Mouse (Mus musculus): Measurements from ENCODE around the gene Unc5a.

Gene Unc5a

GRCm38 (mm10) chr13:55004646-55005045, 55.4 kb downstream of the Unc5a start:
- DNase-seq (ENCODE audit: low spot score): no peak

- DNase-seq (ENCODE audit: low spot score): no peak
Measured at GRCm38 (mm10) chr13:55005691-55006414, 56.6 kb downstream of the Unc5a start.

DNA sequence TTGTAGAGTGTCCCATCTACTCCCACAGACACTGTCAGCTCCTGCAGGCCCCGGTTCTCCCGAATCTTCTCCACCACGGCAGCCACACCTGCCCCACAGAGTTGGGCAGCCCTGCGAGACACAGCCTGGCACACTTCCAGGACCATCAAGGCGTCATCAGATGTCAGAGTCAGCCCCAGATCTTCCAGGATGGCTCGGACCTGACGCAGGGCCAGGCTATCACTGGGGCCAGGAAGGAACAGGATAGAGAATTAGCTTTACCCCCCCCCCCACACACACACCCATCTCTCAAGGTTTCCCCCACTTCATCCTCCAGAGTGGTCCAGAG, 57.2 kb downstream of the Unc5a start:
- no peak for DNase-seq (ENCODE audit: low spot score)

DNA sequence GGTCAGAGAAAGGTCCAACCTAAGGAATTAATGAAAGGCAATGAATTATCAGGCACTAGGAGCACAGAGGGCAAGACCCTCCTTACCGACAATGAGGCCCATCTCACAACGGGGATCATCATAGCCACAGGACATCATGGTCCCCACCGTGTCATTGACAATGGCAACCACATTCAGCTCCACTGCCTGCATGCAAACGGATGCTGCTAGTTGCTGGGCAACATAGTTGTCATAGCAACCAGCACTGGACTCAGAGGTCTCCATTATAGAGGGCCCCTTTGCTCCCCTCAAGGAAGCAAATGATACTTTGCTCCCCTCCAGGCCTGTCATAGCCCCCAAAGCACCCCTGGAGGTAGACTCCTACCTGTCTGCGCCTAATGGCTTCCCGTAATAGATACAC, 59.4 kb downstream of the Unc5a start:
- no peak for DNase-seq (ENCODE audit: low spot score)

GRCm38 (mm10) chr13:55011103-55011502, 61.9 kb downstream of the Unc5a start:
- DNase-seq (ENCODE audit: low spot score): no peak

DNA sequence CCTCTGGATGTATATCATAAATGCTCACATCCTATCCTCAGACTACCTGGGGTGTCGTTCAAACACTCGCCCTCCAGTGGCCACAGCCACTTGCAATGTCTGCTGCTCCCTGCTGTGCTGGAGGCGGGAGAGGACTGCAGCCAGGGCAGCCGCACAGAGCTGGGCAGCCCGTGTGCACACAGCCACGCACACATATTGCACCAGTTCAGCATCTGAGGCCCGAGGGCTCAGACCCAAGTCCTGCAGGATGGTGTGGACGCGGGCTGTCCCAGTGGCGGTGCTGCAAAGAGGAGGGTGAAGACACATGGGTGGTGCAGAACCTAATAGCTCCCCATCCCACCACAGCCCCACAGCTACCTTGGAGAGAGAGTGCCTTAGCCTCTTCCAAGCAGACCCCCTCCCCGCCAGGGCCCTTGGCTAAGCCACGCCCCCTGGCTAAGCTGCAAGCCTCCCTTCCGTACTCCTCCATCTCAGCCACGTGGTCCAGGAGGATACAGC, 62.8 kb downstream of the Unc5a start:
- no peak for DNase-seq (ENCODE audit: low spot score)

GRCm38 (mm10) chr13:55013702-55014344, 64.6 kb downstream of the Unc5a start:
- no peak for DNase-seq (ENCODE audit: low spot score)

DNA sequence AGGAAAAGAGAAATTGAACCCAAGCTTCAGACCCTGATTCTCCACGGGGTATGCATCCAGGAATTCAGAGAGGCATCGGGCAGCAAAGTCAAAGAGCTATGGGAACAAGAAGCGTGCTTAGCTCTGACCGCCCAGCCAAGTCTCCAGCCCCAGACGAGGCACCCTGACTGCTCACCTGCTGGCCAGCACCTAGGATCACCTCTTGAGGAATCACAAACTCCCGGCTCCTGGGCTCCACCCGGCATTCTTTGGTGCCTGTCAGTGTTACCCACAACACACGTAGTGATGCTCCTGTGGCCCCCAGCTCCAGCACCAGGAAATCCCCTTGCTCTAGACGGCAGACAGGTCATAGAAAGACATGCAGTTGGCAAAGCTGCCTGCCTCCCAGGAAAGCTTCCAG, 65.2 kb downstream of the Unc5a start:
- DNase-seq (ENCODE audit: low spot score): no peak

- no peak for DNase-seq (ENCODE audit: low spot score)
Measured at GRCm38 (mm10) chr13:55017154-55017897, 68.1 kb downstream of the Unc5a start.

DNA sequence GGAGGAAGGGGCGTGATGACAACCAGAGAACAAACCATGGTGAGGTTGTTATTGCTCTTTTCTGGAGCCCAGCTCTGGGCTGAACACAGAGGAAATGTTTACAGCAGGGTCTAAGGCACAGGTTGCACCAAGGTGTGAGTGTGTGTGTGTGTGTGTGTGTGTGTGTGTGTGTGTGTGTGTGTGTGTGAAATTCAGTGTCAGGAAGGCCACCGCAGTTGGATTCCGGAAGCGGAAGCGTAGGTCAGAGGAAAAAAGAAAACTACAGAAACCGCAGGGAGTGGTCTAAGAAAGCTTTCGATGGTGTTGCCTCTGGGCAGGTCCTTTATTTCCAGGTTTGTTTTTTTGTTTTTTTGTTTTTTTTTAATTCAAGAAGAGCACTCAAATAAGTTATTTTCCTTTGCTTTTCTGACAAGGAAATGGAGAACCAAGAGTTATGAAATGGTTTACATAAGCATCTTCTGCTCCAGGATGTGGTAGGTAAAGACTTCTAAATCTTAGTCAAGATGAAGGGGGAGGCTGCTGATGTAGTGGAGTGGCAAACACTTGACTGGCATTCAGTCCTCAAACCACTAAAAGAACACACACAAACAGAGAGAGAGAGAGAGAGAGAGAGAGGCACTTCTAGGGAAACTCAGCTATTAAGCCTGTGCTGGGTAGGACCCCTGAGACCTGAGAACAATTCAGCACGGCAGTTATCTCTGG, 68.8 kb downstream of the Unc5a start:
- DNase-seq (ENCODE audit: low spot score): no peak

GRCm38 (mm10) chr13:55018700-55019099, 69.5 kb downstream of the Unc5a start:
- no peak for DNase-seq (ENCODE audit: low spot score)

DNA sequence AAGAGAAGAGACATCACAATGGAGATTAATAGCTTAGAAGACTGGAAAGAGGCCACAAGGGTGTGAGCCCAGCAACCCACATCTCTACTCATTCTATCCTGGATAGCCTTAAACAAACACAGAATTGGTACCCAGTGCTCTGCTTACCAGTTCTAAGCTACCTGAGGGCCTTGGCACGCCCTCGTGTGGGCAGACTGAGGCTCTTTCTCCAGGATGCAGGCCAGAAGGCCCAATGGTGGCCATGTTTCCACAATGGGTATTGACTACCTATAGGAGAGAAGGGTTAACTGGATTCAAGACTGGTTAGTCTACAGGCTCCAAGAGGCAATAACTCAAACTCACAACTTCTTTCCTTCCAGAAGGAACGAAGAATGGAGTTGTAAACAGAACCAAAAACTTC, 70.0 kb downstream of the Unc5a start:
- DNase-seq (ENCODE audit: low spot score): no peak

DNA sequence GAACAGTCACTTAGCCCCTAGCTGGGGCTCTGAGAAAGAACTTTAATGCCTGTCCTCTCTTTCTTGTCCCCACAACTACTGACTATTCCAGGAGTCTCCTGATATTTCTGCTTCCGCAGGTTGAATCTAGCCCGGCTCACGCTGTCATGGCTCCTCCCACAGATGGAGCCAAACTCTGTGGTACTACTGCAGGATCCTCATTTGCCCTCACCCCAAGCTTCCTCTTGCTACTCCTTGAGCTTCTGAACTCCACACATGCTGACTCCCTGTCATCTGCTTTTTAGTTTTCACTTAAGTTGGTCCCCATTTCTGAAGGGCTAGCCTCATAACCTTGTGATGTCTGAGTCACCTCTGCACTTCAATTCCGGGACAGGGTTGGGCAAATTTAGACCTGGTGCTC, 70.8 kb downstream of the Unc5a start:
- DNase-seq (ENCODE audit: low spot score): no peak

DNA sequence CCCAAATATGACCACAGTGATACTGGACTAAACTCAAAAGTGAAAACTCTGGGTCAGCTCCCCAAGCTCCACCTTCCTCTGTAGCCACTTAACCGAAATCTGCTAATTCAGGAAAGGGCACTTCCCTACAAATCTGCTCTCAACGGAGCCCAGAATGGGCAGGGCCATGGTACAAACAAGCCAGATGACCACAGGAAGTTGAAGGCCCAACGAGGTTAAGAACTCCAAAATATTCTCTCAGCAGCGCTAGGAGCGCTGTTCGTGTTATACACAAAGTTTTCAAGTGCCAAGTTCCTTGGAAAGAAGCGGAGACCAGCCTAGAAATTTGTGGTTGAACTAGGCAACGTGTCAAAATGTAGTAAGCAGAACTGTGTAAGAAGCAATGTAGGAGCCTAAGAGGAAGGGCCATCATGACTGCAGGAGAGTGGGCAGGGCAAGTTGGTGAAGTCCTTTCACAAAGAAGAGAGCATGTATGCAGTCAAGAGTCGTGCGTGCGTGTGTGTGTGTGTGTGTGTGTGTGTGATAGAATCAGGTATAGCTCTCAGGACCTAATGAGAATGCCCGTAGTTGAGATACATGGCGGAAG, 72.1 kb downstream of the Unc5a start, which contains the start of gene Hk3:
TSS of gene Hk3 (minus strand) at position 192 of the 586 bp plus-strand sequence.
- no peak for DNase-seq (ENCODE audit: low spot score)

- no peak for DNase-seq (ENCODE audit: low spot score)
Measured at GRCm38 (mm10) chr13:55022256-55022655, 73.0 kb downstream of the Unc5a start.

- DNase-seq (ENCODE audit: low spot score): no peak
Measured at GRCm38 (mm10) chr13:55022715-55023114, 73.5 kb downstream of the Unc5a start.

DNA sequence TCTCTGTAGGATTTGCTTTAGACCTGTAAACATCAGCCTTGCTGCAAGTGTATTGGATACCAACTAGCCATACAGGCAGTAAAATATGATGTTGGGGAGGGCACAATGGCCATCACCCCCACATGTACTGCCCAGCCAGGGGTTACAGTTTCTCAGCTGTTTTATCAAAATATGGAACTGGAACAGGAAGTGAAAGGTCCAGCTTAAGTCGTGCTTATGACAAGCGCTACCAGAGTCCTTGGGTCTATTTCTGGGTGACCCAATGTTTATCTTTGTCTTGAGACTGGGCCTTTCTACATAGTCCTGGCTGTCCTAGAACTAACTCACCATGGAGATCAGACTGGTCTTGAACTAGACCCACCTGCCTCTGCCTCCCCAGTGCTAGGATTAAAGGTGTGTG, 75.0 kb downstream of the Unc5a start:
- no peak for DNase-seq (ENCODE audit: low spot score)

GRCm38 (mm10) chr13:55040016-55040415, 90.8 kb downstream of the Unc5a start:
- DNase-seq (ENCODE audit: low spot score): no peak

DNA sequence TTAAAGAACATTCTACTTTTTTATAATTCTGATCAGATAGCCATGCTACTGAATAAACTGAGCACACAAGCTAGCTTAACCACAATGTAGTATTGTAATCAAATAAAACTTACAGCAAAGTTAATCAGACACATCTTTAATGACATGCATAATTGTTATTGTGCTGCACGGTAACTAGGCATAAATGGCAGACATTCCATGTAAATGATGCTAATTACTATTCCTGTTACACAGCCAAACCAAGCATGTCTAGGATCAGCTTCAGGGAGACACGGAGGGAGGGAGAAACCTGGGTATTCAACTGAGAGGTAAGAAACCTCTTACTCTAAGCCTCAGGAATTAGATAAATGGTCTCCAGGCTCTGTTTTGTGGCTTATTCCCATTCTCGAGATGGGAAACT, 98.5 kb downstream of the Unc5a start:
- no peak for DNase-seq (ENCODE audit: low spot score)
